Mouse (Mus musculus) hindbrain, embryonic 11.5 days (tissue): ENCODE data around the gene Ccl28. TPM values are rescaled to one million over a fixed set of nuclear protein-coding genes. Genes with fewer than 3 reads are reported as not detected.
"Not testable (repeated sequence)": the region's sequence is repeated elsewhere in the genome, so short reads cannot be mapped to it uniquely, and the experiment has no call there.

Experiments
- ATAC-seq: fragments of 200-750 bp; cut with Nextera tagmentation; 2 replicates; pipeline ENCODE4 v1.8.0; 2017; ENCODE audit warnings: mild to moderate bottlenecking, moderate TSS enrichment, moderate library complexity; ENCODE audit not compliant: low FRiP score
- DNase-seq: peaks from one replicate; pipeline ENCODE4 v3.0.0-alpha.2; 2015; ENCODE audit warnings: low spot score
- H3K27ac ChIP-seq: fragments of 300-500 bp; sonication (generic); 2 replicates; pipeline ENCODE4 v1.5.1; 2014; ENCODE audit warnings: mild to moderate bottlenecking, low read depth, low read length
- H3K27me3 ChIP-seq: fragments of 300-500 bp; sonication (generic); 2 replicates; pipeline ENCODE4 v1.6.1; 2014; ENCODE audit warnings: mild to moderate bottlenecking, low read length, moderate library complexity, mixed read lengths; ENCODE audit not compliant: control insufficient read depth, insufficient read depth
- H3K36me3 ChIP-seq: fragments of 300-500 bp; sonication (generic); 2 replicates; pipeline ENCODE4 v1.6.1; 2014; ENCODE audit warnings: mild to moderate bottlenecking, low read length, moderate library complexity, mixed read lengths; ENCODE audit not compliant: control insufficient read depth, insufficient read depth
- H3K4me1 ChIP-seq: fragments of 300-500 bp; sonication (generic); replicated peaks from 2 replicates; pipeline ENCODE4 v1.6.1; 2014; ENCODE audit warnings: low read length, mixed read lengths; ENCODE audit not compliant: control insufficient read depth, insufficient read depth
- H3K4me2 ChIP-seq: fragments of 300-500 bp; sonication (generic); replicated peaks from 2 replicates; pipeline ENCODE4 v1.6.1; 2014; ENCODE audit warnings: mild to moderate bottlenecking, low read depth, low read length
- H3K4me3 ChIP-seq: fragments of 300-500 bp; sonication (generic); 2 replicates; pipeline ENCODE4 v1.5.1; 2014; ENCODE audit warnings: low read depth, low read length
- H3K9ac ChIP-seq: fragments of 300-500 bp; sonication (generic); 2 replicates; pipeline ENCODE4 v1.6.1; 2014; ENCODE audit warnings: low read depth, low read length
- H3K9me3 ChIP-seq: fragments of 300-500 bp; sonication (generic); 2 replicates; pipeline ENCODE4 v1.6.1; 2016; ENCODE audit warnings: low read length; ENCODE audit not compliant: control insufficient read depth
- WGBS: fragments of 180-500 bp; shearing (Covaris S2); extraction: QIAGEN DNeasy Blood & Tissue Kit; methylation state at CpG from one replicate; pipeline ENCODE4 v1.1.7; 2014; 5-methylcytosine and 5-hydroxymethylcytosine counted together
- polyA plus RNA-seq: library from polyadenylated mRNA; unstranded; fragments of >200 nt; fragmentation: Nextera tagmentation; extraction: Ambion mirVana; gene quantifications from 2 replicates; pipeline ENCODE4 v1.2.1, GENCODE M21; 2014

The Ccl28 gene
- polyA plus RNA-seq, 1 experiment from 2014 or later = not detected

DNA sequence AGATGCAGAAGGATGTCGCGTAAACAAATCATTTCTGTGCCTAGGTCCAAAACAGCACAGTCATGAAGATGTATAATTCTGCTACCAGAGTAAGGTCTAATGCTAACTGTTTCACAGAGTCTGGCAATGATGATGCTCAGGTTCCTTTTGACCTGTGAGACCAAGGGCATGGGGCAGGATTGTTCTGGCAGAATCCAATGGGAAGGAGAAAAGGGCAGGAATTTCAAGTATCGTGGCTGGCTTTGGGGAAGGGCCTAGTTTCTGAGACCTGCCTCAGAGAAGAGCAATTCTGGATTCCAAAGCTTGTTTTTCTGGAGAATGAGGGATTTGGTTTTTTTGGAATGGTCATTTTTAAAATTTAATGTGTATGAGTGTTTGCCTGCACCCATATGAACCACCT, 4.8 kb upstream of the Ccl28 start:
- H3K4me2 ChIP-seq = no peak overlapping the region
- H3K9ac ChIP-seq = no peak overlapping the region
- no peak overlapping the region for H3K4me3 ChIP-seq
- H3K9me3 ChIP-seq = no peaks in the 10 kb centered on the region
- no peak for DNase-seq
- no peaks in the 10 kb centered on the region for H3K4me1 ChIP-seq
- WGBS = 94% methylated on average over 3 of the region's 3 CpGs
- H3K36me3 ChIP-seq = no peaks in the 10 kb centered on the region
- no peak overlapping the region for H3K27ac ChIP-seq
- no peaks in the 10 kb centered on the region for H3K27me3 ChIP-seq
- ATAC-seq = no peak

DNA sequence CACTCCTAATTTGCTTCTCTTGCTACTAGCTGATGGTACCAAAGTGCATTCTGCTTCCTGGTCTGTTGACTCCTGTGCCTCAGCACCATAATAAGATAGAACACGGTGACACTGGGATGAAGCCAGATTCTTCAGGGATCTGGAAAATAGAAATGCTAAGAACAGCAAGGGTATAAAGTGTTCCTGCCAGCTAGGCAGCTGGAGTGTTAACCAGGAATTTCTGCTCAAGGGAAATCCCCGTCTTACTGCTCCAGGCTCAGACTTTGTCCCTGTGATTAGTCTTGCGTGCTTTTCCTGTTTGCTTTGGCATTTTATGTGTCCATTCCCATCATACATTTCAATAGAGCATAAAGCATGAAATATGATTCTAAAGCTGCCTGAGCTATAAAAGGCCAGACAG, 3.9 kb upstream of the Ccl28 start:
- no peak overlapping the region for H3K4me3 ChIP-seq
- DNase-seq (no peak), ATAC-seq (no peak)
- no peak overlapping the region for H3K9ac ChIP-seq
- H3K27me3 ChIP-seq = no peaks in the 10 kb centered on the region
- WGBS = 85% methylated on average over 3 of the region's 3 CpGs
- H3K4me2 ChIP-seq = no peak overlapping the region
- no peak overlapping the region for H3K27ac ChIP-seq
- no peaks in the 10 kb centered on the region for H3K36me3 ChIP-seq
- H3K4me1 ChIP-seq = no peaks in the 10 kb centered on the region
- H3K9me3 ChIP-seq = no peaks in the 10 kb centered on the region

DNA sequence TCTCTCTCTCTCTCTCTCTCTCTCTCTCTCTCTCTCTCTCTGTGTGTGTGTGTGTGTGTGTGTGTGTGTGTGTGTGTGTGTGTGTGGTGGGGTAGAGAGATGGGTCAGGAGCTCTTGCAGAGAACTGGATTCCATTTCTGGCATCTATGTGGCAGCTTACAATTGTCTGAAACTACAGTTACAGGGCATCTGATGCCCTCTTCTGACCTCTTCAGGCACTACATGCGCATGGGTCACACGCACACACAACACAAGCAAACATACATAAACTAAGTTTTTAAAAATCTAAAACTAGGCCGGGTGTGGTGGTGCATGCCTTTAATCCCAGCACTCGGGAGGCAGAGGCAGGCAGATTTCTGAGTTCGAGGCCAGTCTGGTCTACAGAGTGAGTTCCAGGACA, 2.3 kb downstream of the Ccl28 start:
- not testable (repeated sequence) for H3K9ac ChIP-seq, H3K4me3 ChIP-seq, H3K27ac ChIP-seq, H3K27me3 ChIP-seq, ATAC-seq, H3K4me2 ChIP-seq, H3K36me3 ChIP-seq, H3K4me1 ChIP-seq, H3K9me3 ChIP-seq
- peak; percentile 26 for DNase-seq
- 91% methylated on average over 5 of the region's 5 CpGs for WGBS

DNA sequence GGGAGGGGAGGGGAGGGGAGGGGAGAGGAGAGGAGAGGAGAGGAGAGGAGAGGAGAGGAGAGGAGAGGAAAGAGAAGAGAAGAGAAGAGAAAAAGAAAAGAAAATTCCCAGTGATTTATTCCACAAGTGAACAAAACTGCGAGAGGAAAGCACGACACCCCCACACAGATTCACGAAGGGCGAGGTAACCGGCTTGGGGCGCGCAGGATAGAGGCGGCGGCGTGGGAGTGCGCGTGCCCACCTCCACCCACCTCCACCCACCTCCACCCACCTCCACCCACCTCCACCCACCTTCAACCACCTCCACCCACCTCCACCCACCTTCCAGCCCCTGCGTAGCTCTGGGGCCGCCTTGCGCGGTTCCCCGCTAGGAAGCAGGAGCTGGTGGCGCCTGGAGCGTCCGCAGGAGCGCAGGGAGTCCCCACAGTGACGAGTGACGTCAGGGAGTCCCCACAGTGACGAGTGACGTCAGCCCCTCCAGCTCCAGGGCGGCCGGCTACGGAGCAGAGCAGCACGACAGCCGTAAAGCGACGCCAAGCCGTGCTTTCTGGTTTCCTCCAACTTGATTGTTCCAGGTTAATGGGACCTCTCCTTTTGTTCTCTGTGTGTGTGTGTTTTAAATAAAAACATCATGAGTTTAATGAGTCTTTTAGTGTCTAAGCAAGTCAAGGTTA, 8.0 kb downstream of the Ccl28 start:
- Histone ChIP-seq H3K9ac (0 out of 2 replicates have a peak overlapping the region, but pooled peaks have one; percentile 11), H3K4me3 (peak overlapping the region; percentile 49), H3K4me2 (peak overlapping the region; percentile 42), H3K27me3 (no peaks in the 10 kb centered on the region), H3K9me3 (no peaks in the 10 kb centered on the region), H3K27ac (no peak overlapping the region), H3K4me1 (no peaks in the 10 kb centered on the region), H3K36me3 (no peaks in the 10 kb centered on the region)
- DNase-seq = peak; percentile 96
- peak; percentile 96 for ATAC-seq
- WGBS = 20% methylated on average over 23 of the region's 33 CpGs

DNA sequence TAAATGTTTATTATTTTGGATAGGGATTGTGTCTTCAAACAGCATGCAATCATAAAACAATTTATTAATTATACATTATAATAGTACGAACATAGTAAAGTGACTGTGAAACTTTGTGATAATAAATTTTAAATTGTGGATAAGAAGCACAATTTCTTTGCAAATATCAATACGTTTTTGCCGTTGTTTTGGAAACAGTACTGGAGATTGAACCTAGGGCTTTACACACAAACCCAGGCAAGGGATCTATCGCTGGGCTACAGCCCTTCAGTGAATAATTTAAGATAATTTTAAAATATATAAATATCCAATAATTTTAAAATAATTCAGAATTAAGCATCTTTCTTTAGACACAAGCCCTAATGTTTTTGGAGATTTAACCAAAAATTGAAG, 8.5 kb downstream of the Ccl28 start:
- H3K4me1 ChIP-seq = no peaks in the 10 kb centered on the region
- no peak overlapping the region for H3K4me2 ChIP-seq
- H3K27ac ChIP-seq = no peak overlapping the region
- H3K27me3 ChIP-seq = no peaks in the 10 kb centered on the region
- no peak overlapping the region for H3K4me3 ChIP-seq
- H3K9ac ChIP-seq = no peak overlapping the region
- 87% methylated on average over 4 of the region's 4 CpGs for whole genome bisulfite sequencing
- no peaks in the 10 kb centered on the region for H3K9me3 ChIP-seq
- ATAC-seq = peak; percentile 59
- no peaks in the 10 kb centered on the region for H3K36me3 ChIP-seq
- DNase-seq = no peak

DNA sequence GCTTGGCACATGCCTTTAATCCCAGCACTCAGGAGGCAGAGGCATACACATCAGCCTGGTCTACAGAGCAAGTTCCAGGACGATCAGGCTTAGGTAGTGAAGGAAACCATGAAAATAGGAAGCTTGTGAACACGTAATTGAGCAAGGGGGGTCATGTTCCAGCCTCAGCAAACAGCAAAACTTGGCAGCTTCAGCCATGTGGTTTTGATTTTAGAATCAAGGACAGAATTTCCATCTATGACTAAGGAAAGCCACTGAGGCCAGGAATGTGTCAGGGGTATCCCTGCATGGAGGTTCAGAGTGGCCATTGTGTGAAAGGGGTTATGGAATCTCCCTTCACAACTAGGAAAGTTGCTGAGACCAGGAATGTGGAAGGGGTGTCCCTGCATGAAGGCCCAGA, 11.9 kb downstream of the Ccl28 start:
- Histone ChIP-seq H3K4me2 (no peak overlapping the region), H3K9me3 (no peaks in the 10 kb centered on the region), H3K9ac (no peak overlapping the region), H3K36me3 (no peaks in the 10 kb centered on the region), H3K4me3 (no peak overlapping the region), H3K27me3 (no peaks in the 10 kb centered on the region), H3K27ac (no peak overlapping the region), H3K4me1 (no peaks in the 10 kb centered on the region)
- DNase-seq (no peak), ATAC-seq (no peak)
- WGBS = 75% methylated on average over 2 of the region's 2 CpGs

DNA sequence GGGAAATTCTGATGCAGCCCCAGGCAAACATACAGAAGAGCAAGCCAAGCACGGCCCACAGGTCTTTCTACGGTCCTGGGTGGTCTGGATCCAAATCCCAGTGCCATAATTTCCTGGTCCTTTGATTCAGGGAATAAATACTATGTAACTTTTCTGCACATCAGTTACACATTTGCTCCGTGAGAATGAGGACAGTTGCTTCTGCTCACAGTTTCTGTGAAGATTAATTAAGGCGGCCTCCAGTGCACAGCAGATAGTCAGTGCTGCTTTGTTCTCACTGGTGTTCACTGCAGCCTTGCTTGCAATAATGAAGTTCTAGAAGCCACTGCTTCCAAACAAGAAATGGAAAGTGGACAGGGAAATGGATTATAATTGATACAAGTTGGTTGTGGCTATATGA, 14.2 kb downstream of the Ccl28 start:
- Histone ChIP-seq H3K27ac (no peak overlapping the region), H3K4me1 (no peaks in the 10 kb centered on the region), H3K36me3 (no peaks in the 10 kb centered on the region), H3K9ac (no peak overlapping the region), H3K4me2 (no peak overlapping the region), H3K4me3 (no peak overlapping the region), H3K27me3 (no peaks in the 10 kb centered on the region), H3K9me3 (no peaks in the 10 kb centered on the region)
- ATAC-seq (no peak), DNase-seq (no peak)
- 87% methylated on average over 4 of the region's 4 CpGs for WGBS

DNA sequence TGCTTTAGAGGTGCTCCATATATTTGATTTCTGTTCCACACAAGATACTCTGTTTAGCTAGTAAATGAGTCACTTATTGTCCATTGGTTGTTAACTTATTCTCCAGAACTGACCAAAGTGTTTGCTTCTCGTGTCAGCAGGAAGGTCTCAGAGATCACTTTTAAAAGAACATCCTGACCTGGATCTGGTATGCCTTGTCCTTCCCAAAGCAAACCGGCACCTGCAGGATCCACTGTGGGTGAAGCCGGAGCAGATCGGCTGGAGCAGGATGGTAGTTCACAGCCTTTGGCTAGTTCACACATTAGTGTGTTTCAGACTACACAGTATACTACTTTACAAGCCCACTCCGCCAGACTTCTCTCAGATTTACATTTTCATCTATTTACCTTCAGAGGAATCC, 14.8 kb downstream of the Ccl28 start:
- Histone ChIP-seq H3K27ac (no peak overlapping the region), H3K4me3 (no peak overlapping the region), H3K9me3 (no peaks in the 10 kb centered on the region), H3K9ac (no peak overlapping the region), H3K4me2 (no peak overlapping the region), H3K27me3 (no peaks in the 10 kb centered on the region), H3K36me3 (no peaks in the 10 kb centered on the region), H3K4me1 (no peaks in the 10 kb centered on the region)
- WGBS = 82% methylated on average over 5 of the region's 5 CpGs
- ATAC-seq (no peak), DNase-seq (no peak)

DNA sequence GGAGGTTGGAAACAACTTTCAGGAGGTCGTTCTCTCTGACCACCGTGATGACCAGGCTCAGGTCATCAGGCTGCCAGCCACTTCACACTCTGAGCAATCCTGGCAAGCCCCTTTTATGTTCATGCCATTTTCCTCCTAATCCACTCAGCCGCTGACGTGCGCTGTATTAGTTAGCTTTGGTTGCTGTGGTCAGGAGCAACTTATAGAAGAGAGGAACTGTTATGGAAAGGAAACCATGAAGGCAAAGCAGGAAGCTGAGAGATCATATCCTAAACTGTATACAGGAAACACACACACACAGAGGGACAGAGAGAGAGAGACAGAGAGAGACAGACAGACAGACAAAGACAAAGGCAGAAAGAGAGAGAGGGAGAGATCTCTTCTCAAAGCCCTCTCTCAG, 15.7 kb downstream of the Ccl28 start:
- Histone ChIP-seq H3K36me3 (no peaks in the 10 kb centered on the region), H3K4me3 (no peak overlapping the region), H3K27ac (no peak overlapping the region), H3K4me1 (no peaks in the 10 kb centered on the region), H3K9me3 (no peaks in the 10 kb centered on the region), H3K9ac (no peak overlapping the region), H3K27me3 (no peaks in the 10 kb centered on the region), H3K4me2 (no peak overlapping the region)
- 88% methylated on average over 5 of the region's 5 CpGs for WGBS
- DNase-seq (no peak), ATAC-seq (no peak)
